Mouse (Mus musculus) olfactory bulb, adult 2 months (tissue): ENCODE measurements around the gene Gm4846.

ENCODE experiments used
- CTCF ChIP-seq: fragments of 200-500 bp; IDR thresholded peaks from 2 replicates; pipeline ENCODE4 v1.5.1; 2012; ENCODE audit warnings: low read depth, mild to moderate bottlenecking, low read length, moderate library complexity; ENCODE audit not compliant: insufficient read depth
- POLR2A ChIP-seq: fragments of 200-500 bp; IDR thresholded peaks from 2 replicates; pipeline ENCODE4 v1.6.1; 2012; ENCODE audit warnings: mild to moderate bottlenecking, low read depth, low read length, moderate library complexity; ENCODE audit not compliant: insufficient read depth

- no peak for TF ChIP-seq POLR2A
- no peak for TF ChIP-seq CTCF
Measured at GRCm38 (mm10) chr1:166467172-166467571, 30.2 kb downstream of the Gm4846 start.
